Mouse (Mus musculus) gastrocnemius, postnatal 4 days (tissue): ENCODE results near the gene Gm20219. TPM values are rescaled to one million over a fixed set of nuclear protein-coding genes. Genes with fewer than 3 reads are reported as not detected.

Experiments
- DNase-seq, 2 experiments: peaks; one replicate each; pipeline ENCODE4 v3.0.0; 2021 to 2022; ENCODE audit warnings: low spot score in 2 of 2, mixed read lengths in 2 of 2
- long read RNA-seq, 2 experiments: library from polyadenylated mRNA; stranded (forward); transcript quantifications; one replicate each; pipeline ENCODE4 v2.0.0; 2021
- total RNA-seq, 2 experiments: library from RNA; stranded (reverse); gene quantifications; 2 replicates each; pipeline ENCODE4 v1.2.3; 2021

The Gm20219 gene
- 1 to 10 TPM in 1 of 2 experiments, under 1 TPM in 1; 0.83 to 1.4 TPM for total RNA-seq
- long read RNA-seq, experiment 1, partial matches to known transcripts: 3 of 4 reads
- long read RNA-seq, experiment 1, other reads (novel, unspliced or antisense): 0 of 4 reads
- long read RNA-seq, experiment 2: 0 reads

- no peak for DNase-seq
These were observed at the start of gene Gm20219 for GRCm38 (mm10) chr17:56554122-56554551. TSS of gene Gm20219 (minus strand) at chr17:56554387.

- no peak for DNase-seq
These were observed 49.8 kb upstream of the Gm20219 start for GRCm38 (mm10) chr17:56604070-56604380.

GRCm38 (mm10) chr17:56603186-56604069 lies 49.2 kb upstream of the Gm20219 start:
- no peak for DNase-seq

GRCm38 (mm10) chr17:56593527-56594271 lies 39.5 kb upstream of the Gm20219 start:
- DNase-seq: peak in 1 of 2 experiments; percentile 59

GRCm38 (mm10) chr17:56592553-56592952 lies 38.4 kb upstream of the Gm20219 start:
- no peak for DNase-seq

- no peak for DNase-seq
These were observed 34.7 kb upstream of the Gm20219 start for GRCm38 (mm10) chr17:56588921-56589320.

GRCm38 (mm10) chr17:56587773-56588172 lies 33.6 kb upstream of the Gm20219 start:
- DNase-seq: no peak

- DNase-seq: peak in 1 of 2 experiments; percentile 61
These were observed 31.1 kb upstream of the Gm20219 start for GRCm38 (mm10) chr17:56585171-56585821.

- DNase-seq: peak; percentile 99
These were observed 30.3 kb upstream of the Gm20219 start, which contains the start of the genes Safb2 and Safb for GRCm38 (mm10) chr17:56584257-56585130. TSS of gene Safb2 (minus strand) at chr17:56584585. TSS of gene Safb (plus strand) at chr17:56584825.

GRCm38 (mm10) chr17:56583611-56584256 lies 29.5 kb upstream of the Gm20219 start:
- peak in 1 of 2 experiments; percentile 42 for DNase-seq

- no peak for DNase-seq
These were observed 28.9 kb upstream of the Gm20219 start for GRCm38 (mm10) chr17:56583071-56583470.

GRCm38 (mm10) chr17:56572939-56573338 lies 18.8 kb upstream of the Gm20219 start:
- no peak for DNase-seq

GRCm38 (mm10) chr17:56572154-56572553 lies 18.0 kb upstream of the Gm20219 start:
- no peak for DNase-seq

GRCm38 (mm10) chr17:56570287-56570686 lies 16.1 kb upstream of the Gm20219 start:
- DNase-seq: no peak

- no peak for DNase-seq
These were observed 13.2 kb upstream of the Gm20219 start for GRCm38 (mm10) chr17:56567370-56567769.

GRCm38 (mm10) chr17:56566918-56567317 lies 12.7 kb upstream of the Gm20219 start:
- DNase-seq: no peak

- no peak for DNase-seq
These were observed 12.1 kb upstream of the Gm20219 start for GRCm38 (mm10) chr17:56566293-56566692.

GRCm38 (mm10) chr17:56561866-56562265 lies 7.7 kb upstream of the Gm20219 start:
- no peak for DNase-seq

- no peak for DNase-seq
These were observed 5.9 kb upstream of the Gm20219 start for GRCm38 (mm10) chr17:56560131-56560530.

- no peak for DNase-seq
These were observed 5.2 kb upstream of the Gm20219 start for GRCm38 (mm10) chr17:56559386-56559785.
